Mouse (Mus musculus): ENCODE data around the gene Abhd14b. TPM values are rescaled to one million over a fixed set of nuclear protein-coding genes. Genes with fewer than 3 reads are reported as not detected.

The Abhd14b gene
- polyA plus RNA-seq, 1 experiment, result 29.3 TPM

- TF ChIP-seq CTCF (IDR thresholded peaks at IDR 0.05; ENCODE audit: borderline replicate concordance, control insufficient read depth, extremely low read depth, insufficient read depth, low read length, poor library complexity), result no peak
- no peak for TF ChIP-seq POLR2A (IDR thresholded peaks at IDR 0.05; ENCODE audit: control insufficient read depth, extremely low read depth, insufficient read depth, low read length, poor library complexity)
- no peak for DNase-seq
- Histone ChIP-seq H3K36me3 (ENCODE audit: control insufficient read depth, insufficient read depth, low read length) (no peaks in the 10 kb centered on the region), H3K27ac (ENCODE audit: control insufficient read depth, insufficient read depth, low read length) (no peak overlapping the region), H3K4me1 (replicated peaks; ENCODE audit: control insufficient read depth, insufficient read depth, low read length) (peaks cover 14% of the 10 kb centered on the region), H3K4me3 (ENCODE audit: control insufficient read depth, insufficient read depth, low read length) (no peak overlapping the region), H3K27me3 (ENCODE audit: control insufficient read depth, insufficient read depth, low read length) (peaks cover 9% of the 10 kb centered on the region; the same call in 1 of the 2 replicates)
- 94% methylated on average over 6 of the region's 6 CpGs for WGBS
Measured at GRCm38 (mm10) chr9:106466721-106467120, 19.5 kb downstream of the Abhd14b start.

GRCm38 (mm10) chr9:106467746-106468145 is 20.5 kb downstream of the Abhd14b start:
- Histone ChIP-seq H3K4me1 (replicated peaks; ENCODE audit: control insufficient read depth, insufficient read depth, low read length) (peaks cover 14% of the 10 kb centered on the region), H3K27me3 (ENCODE audit: control insufficient read depth, insufficient read depth, low read length) (peaks cover 9% of the 10 kb centered on the region; the same call in 1 of the 2 replicates)

GRCm38 (mm10) chr9:106469317-106469716 is 22.1 kb downstream of the Abhd14b start:
- H3K36me3 ChIP-seq (ENCODE audit: control insufficient read depth, insufficient read depth, low read length), result no peaks in the 10 kb centered on the region
- peaks cover 14% of the 10 kb centered on the region for H3K4me1 ChIP-seq (replicated peaks; ENCODE audit: control insufficient read depth, insufficient read depth, low read length)
- WGBS, result 39% methylated on average over 6 of the region's 6 CpGs
- DNase-seq, result no peak
- TF ChIP-seq POLR2A (IDR thresholded peaks at IDR 0.05; ENCODE audit: control insufficient read depth, extremely low read depth, insufficient read depth, low read length, poor library complexity), result no peak
- no peak for TF ChIP-seq CTCF (IDR thresholded peaks at IDR 0.05; ENCODE audit: borderline replicate concordance, control insufficient read depth, extremely low read depth, insufficient read depth, low read length, poor library complexity)
- H3K4me3 ChIP-seq (ENCODE audit: control insufficient read depth, insufficient read depth, low read length), result no peak overlapping the region
- H3K27ac ChIP-seq (ENCODE audit: control insufficient read depth, insufficient read depth, low read length), result no peak overlapping the region
- peaks cover 5% of the 10 kb centered on the region; the same call in 1 of the 2 replicates for H3K27me3 ChIP-seq (ENCODE audit: control insufficient read depth, insufficient read depth, low read length)

More at GRCm38 (mm10) chr9:106467746-106468145, 20.5 kb downstream of the Abhd14b start:
- TF ChIP-seq POLR2A (IDR thresholded peaks at IDR 0.05; ENCODE audit: control insufficient read depth, extremely low read depth, insufficient read depth, low read length, poor library complexity) (no peak), CTCF (IDR thresholded peaks at IDR 0.05; ENCODE audit: borderline replicate concordance, control insufficient read depth, extremely low read depth, insufficient read depth, low read length, poor library complexity) (no peak)
- Histone ChIP-seq H3K36me3 (ENCODE audit: control insufficient read depth, insufficient read depth, low read length) (no peaks in the 10 kb centered on the region), H3K27ac (ENCODE audit: control insufficient read depth, insufficient read depth, low read length) (no peak overlapping the region), H3K4me3 (ENCODE audit: control insufficient read depth, insufficient read depth, low read length) (no peak overlapping the region)
- WGBS, result 95% methylated on average over 7 of the region's 7 CpGs
- DNase-seq, result no peak

GRCm38 (mm10) chr9:106469776-106470175 is 22.5 kb downstream of the Abhd14b start:
- WGBS, result 28% methylated on average over 9 of the region's 9 CpGs
- Histone ChIP-seq H3K4me3 (ENCODE audit: control insufficient read depth, insufficient read depth, low read length) (no peak overlapping the region), H3K27me3 (ENCODE audit: control insufficient read depth, insufficient read depth, low read length) (peaks cover 5% of the 10 kb centered on the region; the same call in 1 of the 2 replicates), H3K27ac (ENCODE audit: control insufficient read depth, insufficient read depth, low read length) (no peak overlapping the region), H3K36me3 (ENCODE audit: control insufficient read depth, insufficient read depth, low read length) (no peaks in the 10 kb centered on the region), H3K4me1 (replicated peaks; ENCODE audit: control insufficient read depth, insufficient read depth, low read length) (peaks cover 16% of the 10 kb centered on the region)
- no peak for DNase-seq
- TF ChIP-seq CTCF (IDR thresholded peaks at IDR 0.05; ENCODE audit: borderline replicate concordance, control insufficient read depth, extremely low read depth, insufficient read depth, low read length, poor library complexity) (no peak), POLR2A (IDR thresholded peaks at IDR 0.05; ENCODE audit: control insufficient read depth, extremely low read depth, insufficient read depth, low read length, poor library complexity) (no peak)

- no peak overlapping the region for H3K4me3 ChIP-seq (ENCODE audit: control insufficient read depth, insufficient read depth, low read length)
- H3K36me3 ChIP-seq (ENCODE audit: control insufficient read depth, insufficient read depth, low read length), result no peaks in the 10 kb centered on the region
- 95% methylated on average over 14 of the region's 14 CpGs for WGBS
- no peaks in the 10 kb centered on the region for H3K27me3 ChIP-seq (ENCODE audit: control insufficient read depth, insufficient read depth, low read length)
- no peak for DNase-seq
- no peak overlapping the region for H3K27ac ChIP-seq (ENCODE audit: control insufficient read depth, insufficient read depth, low read length)
- H3K4me1 ChIP-seq (replicated peaks; ENCODE audit: control insufficient read depth, insufficient read depth, low read length), result peaks cover 20% of the 10 kb centered on the region
- TF ChIP-seq CTCF (IDR thresholded peaks at IDR 0.05; ENCODE audit: borderline replicate concordance, control insufficient read depth, extremely low read depth, insufficient read depth, low read length, poor library complexity), result no peak
- TF ChIP-seq POLR2A (IDR thresholded peaks at IDR 0.05; ENCODE audit: control insufficient read depth, extremely low read depth, insufficient read depth, low read length, poor library complexity), result no peak
Measured at GRCm38 (mm10) chr9:106470991-106471750, 23.9 kb downstream of the Abhd14b start.

- peaks cover 25% of the 10 kb centered on the region for H3K4me1 ChIP-seq (replicated peaks; ENCODE audit: control insufficient read depth, insufficient read depth, low read length)
- H3K36me3 ChIP-seq (ENCODE audit: control insufficient read depth, insufficient read depth, low read length), result no peaks in the 10 kb centered on the region
- no peak overlapping the region for H3K4me3 ChIP-seq (ENCODE audit: control insufficient read depth, insufficient read depth, low read length)
- no peak overlapping the region for H3K27ac ChIP-seq (ENCODE audit: control insufficient read depth, insufficient read depth, low read length)
- WGBS, result 95% methylated on average over 5 of the region's 5 CpGs
- TF ChIP-seq POLR2A (IDR thresholded peaks at IDR 0.05; ENCODE audit: control insufficient read depth, extremely low read depth, insufficient read depth, low read length, poor library complexity) (no peak), CTCF (IDR thresholded peaks at IDR 0.05; ENCODE audit: borderline replicate concordance, control insufficient read depth, extremely low read depth, insufficient read depth, low read length, poor library complexity) (no peak)
- H3K27me3 ChIP-seq (ENCODE audit: control insufficient read depth, insufficient read depth, low read length), result no peaks in the 10 kb centered on the region
- DNase-seq, result no peak
Measured at GRCm38 (mm10) chr9:106471892-106472291, 24.6 kb downstream of the Abhd14b start.
